Mouse (Mus musculus) heart, embryonic 14.5 days (tissue): ENCODE measurements around the gene Ypel3. TPM values are rescaled to one million over a fixed set of nuclear protein-coding genes. Genes with fewer than 3 reads are reported as not detected.

Source experiments
- ATAC-seq: fragments of 200-750 bp; cut with Nextera tagmentation; 2 replicates; pipeline ENCODE4 v1.8.0; 2017; ENCODE audit warnings: low read depth, moderate TSS enrichment; ENCODE audit not compliant: insufficient number of reproducible peaks, insufficient read depth, low FRiP score
- H3K27ac ChIP-seq, 2 experiments: fragments of 200-500 bp in 1 of 2; fragments of 300-500 bp in 1 of 2; sonication (generic) in 1 of 2; replicated peaks in 1 of 2; 2 replicates each; pipeline ENCODE4 v1.5.1; 2012 to 2014; ENCODE audit warnings: low read depth in 2 of 2, low read length in 2 of 2, control low read depth in 1 of 2, mild to moderate bottlenecking in 1 of 2, mixed read lengths in 1 of 2; ENCODE audit not compliant: control insufficient read depth in 1 of 2, insufficient read depth in 1 of 2
- H3K27me3 ChIP-seq: fragments of 300-500 bp; sonication (generic); 2 replicates; pipeline ENCODE4 v1.6.1; 2014; ENCODE audit warnings: mild to moderate bottlenecking, low read length, control low read depth; ENCODE audit not compliant: control insufficient read depth, insufficient read depth
- H3K36me3 ChIP-seq: fragments of 300-500 bp; sonication (generic); 2 replicates; pipeline ENCODE4 v1.6.1; 2014; ENCODE audit warnings: mild to moderate bottlenecking, control low read depth, low read length, mixed read lengths; ENCODE audit not compliant: control insufficient read depth, insufficient read depth
- H3K4me1 ChIP-seq, 2 experiments: fragments of 200-500 bp in 1 of 2; fragments of 300-500 bp in 1 of 2; sonication (generic) in 1 of 2; 2 replicates each; pipeline ENCODE4 v1.6.1; 2012 to 2014; ENCODE audit warnings: low read length in 2 of 2, control low read depth in 1 of 2, mixed read lengths in 1 of 2; ENCODE audit not compliant: control insufficient read depth in 2 of 2, insufficient read depth in 2 of 2
- H3K4me2 ChIP-seq: fragments of 300-500 bp; sonication (generic); 2 replicates; pipeline ENCODE4 v1.6.1; 2014; ENCODE audit warnings: mild to moderate bottlenecking, low read length
- H3K4me3 ChIP-seq, 2 experiments: fragments of 200-500 bp in 1 of 2; fragments of 300-500 bp in 1 of 2; sonication (generic) in 1 of 2; 2 replicates each; pipeline ENCODE4 v1.5.1; 2012 to 2014; ENCODE audit warnings: low read length in 2 of 2, mild to moderate bottlenecking in 2 of 2, control low read depth in 1 of 2, low read depth in 1 of 2, moderate library complexity in 1 of 2; ENCODE audit not compliant: control insufficient read depth in 1 of 2, insufficient read depth in 1 of 2
- H3K9ac ChIP-seq: fragments of 300-500 bp; sonication (generic); 2 replicates; pipeline ENCODE4 v1.6.1; 2014; ENCODE audit warnings: mild to moderate bottlenecking, low read length
- H3K9me3 ChIP-seq: fragments of 300-500 bp; sonication (generic); 2 replicates; pipeline ENCODE4 v1.6.1; 2016; ENCODE audit warnings: low read length, control low read depth; ENCODE audit not compliant: control insufficient read depth
- WGBS: fragments of 180-500 bp; shearing (Covaris S2); extraction: QIAGEN DNeasy Blood & Tissue Kit; methylation state at CpG from one replicate; pipeline ENCODE4 v1.1.7; 2014; 5-methylcytosine and 5-hydroxymethylcytosine counted together
- polyA plus RNA-seq: library from polyadenylated mRNA; unstranded; fragments of >200 nt; fragmentation: Nextera tagmentation; extraction: Ambion mirVana; gene quantifications from 2 replicates; pipeline ENCODE4 v1.2.1, GENCODE M21; 2014

The Ypel3 gene
- polyA plus RNA-seq, 1 experiment from 2014 or later = 121 TPM

GRCm38 (mm10) chr7:126766201-126766600 lies 10.6 kb upstream of the Ypel3 start, which contains the start of gene Gdpd3:
Gene Gdpd3 (plus strand): TSS chr7:126766334.
- WGBS = 93% methylated on average over 16 of the region's 16 CpGs
- Histone ChIP-seq H3K4me1 (peaks cover 11 to 20% of the 10 kb centered on the region in 2 experiments), H3K27me3 (no peaks in the 10 kb centered on the region), H3K4me3 (no peak within 1 kb of the TSS), H3K4me2 (no peak within 1 kb of the TSS), H3K36me3 (peaks cover 93% of the 10 kb centered on the region), H3K9ac (no peak within 1 kb of the TSS), H3K27ac (no peak within 1 kb of the TSS), H3K9me3 (no peaks in the 10 kb centered on the region)
- ATAC-seq = no peak

- WGBS = 85% methylated on average over 8 of the region's 8 CpGs
Observed at GRCm38 (mm10) chr7:126767001-126767400, 9.8 kb upstream of the Ypel3 start.

GRCm38 (mm10) chr7:126770784-126771183 lies 6.0 kb upstream of the Ypel3 start:
- no peaks in the 10 kb centered on the region for H3K9me3 ChIP-seq
- H3K4me2 ChIP-seq = no peak overlapping the region
- no peak overlapping the region for H3K4me3 ChIP-seq
- no peak overlapping the region for H3K27ac ChIP-seq
- H3K4me1 ChIP-seq = peaks cover under 1% of the 10 kb centered on the region in 2 experiments; a peak in 2 of 4 replicates
- no peak overlapping the region for H3K9ac ChIP-seq
- H3K36me3 ChIP-seq = peaks cover 77% of the 10 kb centered on the region
- 81% methylated on average over 12 of the region's 12 CpGs for WGBS
- H3K27me3 ChIP-seq = no peaks in the 10 kb centered on the region
- ATAC-seq = no peak

More at GRCm38 (mm10) chr7:126767001-126767400, 9.8 kb upstream of the Ypel3 start:
- H3K27ac ChIP-seq = no peak overlapping the region
- ATAC-seq = no peak
- no peak overlapping the region for H3K4me3 ChIP-seq
- H3K4me2 ChIP-seq = no peak overlapping the region
- no peaks in the 10 kb centered on the region for H3K9me3 ChIP-seq
- H3K27me3 ChIP-seq = no peaks in the 10 kb centered on the region
- H3K36me3 ChIP-seq = peaks cover 98% of the 10 kb centered on the region
- peaks cover 4 to 12% of the 10 kb centered on the region in 2 experiments; a peak in 3 of 4 replicates for H3K4me1 ChIP-seq
- no peak overlapping the region for H3K9ac ChIP-seq

- no peak overlapping the region for H3K27ac ChIP-seq
Observed at GRCm38 (mm10) chr7:126773351-126773750, 3.4 kb upstream of the Ypel3 start.

DNA sequence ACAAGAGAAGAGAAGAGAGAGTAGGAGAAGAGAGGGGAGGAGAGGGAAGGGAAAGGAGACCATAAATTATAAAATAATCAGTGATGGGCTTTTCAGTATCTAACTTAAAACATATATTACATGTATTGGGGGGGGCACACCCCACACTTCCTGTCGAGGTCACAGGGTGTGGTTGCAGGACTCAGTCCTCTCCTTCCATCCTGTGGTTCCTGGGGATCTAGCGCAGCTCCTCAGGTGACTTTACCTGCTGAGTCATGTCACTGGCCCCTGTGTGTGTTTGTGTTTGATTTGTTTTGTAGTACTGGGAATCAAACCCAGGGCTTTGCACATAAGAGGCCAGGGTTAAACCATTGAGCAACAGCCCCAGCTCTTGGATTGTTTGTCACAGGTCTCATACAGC lies 2.3 kb upstream of the Ypel3 start:
- Histone ChIP-seq H3K9me3 (no peaks in the 10 kb centered on the region), H3K4me1 (peaks cover 11 to 19% of the 10 kb centered on the region in 2 experiments), H3K36me3 (peaks cover 55% of the 10 kb centered on the region), H3K27ac (no peak overlapping the region), H3K9ac (no peak overlapping the region), H3K4me2 (no peak overlapping the region), H3K4me3 (no peak overlapping the region), H3K27me3 (no peaks in the 10 kb centered on the region)
- WGBS = 75% methylated on average over 2 of the region's 2 CpGs
- no peak for ATAC-seq

More at GRCm38 (mm10) chr7:126773351-126773750, 3.4 kb upstream of the Ypel3 start:
- Histone ChIP-seq H3K27me3 (no peaks in the 10 kb centered on the region), H3K9me3 (no peaks in the 10 kb centered on the region), H3K9ac (no peak overlapping the region), H3K4me1 (peaks cover 11 to 19% of the 10 kb centered on the region in 2 experiments), H3K36me3 (peaks cover 59% of the 10 kb centered on the region), H3K4me3 (no peak overlapping the region), H3K4me2 (no peak overlapping the region)
- no peak for ATAC-seq
- 75% methylated on average over 2 of the region's 2 CpGs for WGBS

GRCm38 (mm10) chr7:126775185-126775977 lies 1.4 kb upstream of the Ypel3 start:
- Histone ChIP-seq H3K4me2 (peak overlapping the region; percentile 97; the same call in 1 of the 2 replicates), H3K9ac (peak overlapping the region; percentile 94; the same call in 1 of the 2 replicates), H3K36me3 (peaks cover 46% of the 10 kb centered on the region), H3K4me1 (peaks cover 15 to 28% of the 10 kb centered on the region in 2 experiments), H3K27ac (peak overlapping the region in 1 of 2 experiments; percentile 89; a peak in 1 of 4 replicates), H3K4me3 (no peak overlapping the region), H3K9me3 (no peaks in the 10 kb centered on the region), H3K27me3 (no peaks in the 10 kb centered on the region)
- no peak for ATAC-seq
- WGBS = 75% methylated on average over 10 of the region's 10 CpGs

GRCm38 (mm10) chr7:126775978-126776234 lies 849 bp upstream of the Ypel3 start:
- Histone ChIP-seq H3K27ac (peak overlapping the region; percentile 89 to 95; a peak in 2 of 4 replicates), H3K9me3 (no peaks in the 10 kb centered on the region), H3K9ac (peak overlapping the region; percentile 94), H3K4me2 (peak overlapping the region; percentile 97), H3K36me3 (peaks cover 40% of the 10 kb centered on the region), H3K4me3 (peak overlapping the region in 1 of 2 experiments; percentile 85; a peak in 2 of 4 replicates), H3K27me3 (no peaks in the 10 kb centered on the region), H3K4me1 (peaks cover 16 to 29% of the 10 kb centered on the region in 2 experiments)
- no peak for ATAC-seq
- WGBS = 57% methylated on average over 3 of the region's 3 CpGs
